Mouse (Mus musculus) inflammation-experienced regulatory T-cells (primary cell): Measurements from ENCODE around the gene Mknk2. TPM values are rescaled to one million over a fixed set of nuclear protein-coding genes. Genes with fewer than 3 reads are reported as not detected.

Source experiments
- polyA plus RNA-seq, 2 experiments: library from polyadenylated mRNA; unstranded; fragments of 100-300 nt; shearing (Covaris generic); gene quantifications; one replicate each; pipeline ENCODE4 v1.2.1; 2017

Mknk2 gene
- 100 to 1,000 TPM; 166 to 167 TPM for polyA plus RNA-seq

DNA sequence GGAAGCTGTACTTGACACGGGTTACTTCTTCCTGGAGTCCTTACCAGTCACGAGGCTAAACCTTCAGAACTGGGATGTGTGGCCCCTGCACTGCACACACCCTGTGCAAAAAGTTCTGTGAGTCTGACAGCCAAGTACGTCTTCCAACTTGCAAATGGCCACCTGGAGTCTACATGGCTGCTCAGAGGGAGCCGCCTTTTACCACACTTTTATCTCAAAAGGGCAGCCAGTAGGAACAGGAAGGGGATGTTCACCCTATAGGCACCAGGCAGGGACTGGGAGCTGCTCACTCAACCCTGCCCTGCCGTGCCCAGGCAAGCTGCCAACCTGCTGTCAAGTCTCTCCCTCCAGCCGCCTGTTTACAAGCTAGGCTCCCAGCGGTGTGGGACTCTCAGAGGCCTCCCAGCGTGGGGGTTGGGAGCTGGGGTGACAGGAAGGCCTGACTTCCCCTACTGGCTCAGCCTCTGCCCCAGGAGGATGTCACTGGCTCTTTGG lies at the start of gene Mknk2:
Gene Mknk2, minus strand, starts transcription at position 171 of the 495 bp plus-strand sequence.

DNA sequence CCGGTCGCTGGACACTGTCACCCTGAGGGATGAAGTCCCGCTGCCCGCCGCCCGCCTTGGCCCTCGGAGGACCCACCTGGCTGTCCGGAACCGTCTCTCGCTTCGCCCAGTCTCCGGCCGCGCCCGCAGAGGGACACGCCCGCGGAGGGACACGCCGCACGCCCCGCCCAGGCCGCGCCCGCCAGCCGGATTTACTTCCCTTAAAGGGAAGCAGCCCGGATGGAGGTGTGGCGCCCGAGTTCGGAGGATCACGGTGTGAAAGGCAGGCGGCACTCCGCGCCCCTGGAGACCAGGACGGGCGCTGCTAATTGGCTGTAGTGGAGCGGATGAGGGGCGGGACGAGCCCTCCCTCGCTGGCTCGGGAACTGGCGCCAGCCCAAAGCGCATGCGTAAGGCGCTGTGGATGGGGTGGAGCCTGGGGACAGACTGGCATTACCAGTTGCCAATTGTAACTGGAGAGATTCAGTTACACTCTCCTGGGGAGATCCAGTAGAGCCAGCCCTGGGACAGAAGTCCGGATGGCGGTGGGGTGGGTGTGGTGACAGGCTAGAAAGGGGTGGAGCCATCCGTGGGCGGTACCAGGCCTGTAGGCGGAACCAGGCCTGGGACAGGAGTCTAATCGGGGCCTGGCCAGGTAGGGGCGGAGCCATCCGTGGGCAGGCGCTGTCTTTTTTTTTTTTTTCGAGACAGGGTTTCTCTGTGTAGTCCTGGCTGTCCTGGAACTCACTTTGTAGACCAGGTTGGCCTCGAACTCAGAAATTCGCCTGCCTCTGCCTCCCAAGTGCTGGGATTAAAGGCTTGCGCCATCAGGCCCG lies 24.0 kb upstream of the Mknk2 start, which contains the start of the genes Mob3a and Izumo4:
Gene Mob3a, minus strand, starts transcription at position 257 of the 815 bp plus-strand sequence.
Gene Izumo4, plus strand, starts transcription at position 464 of the 815 bp plus-strand sequence.

GRCm38 (mm10) chr10:80656863-80657623 lies 20.9 kb downstream of the Mknk2 start, which contains the start of gene Btbd2:
Gene Btbd2, minus strand, starts transcription at chr10:80657071.

GRCm38 (mm10) chr10:80622661-80623456 lies 55.1 kb downstream of the Mknk2 start, which contains the start of gene Csnk1g2:
Gene Csnk1g2, plus strand, starts transcription at chr10:80622838.

Other genes starting within 250 kb of the Mknk2 start
- 100 to 1,000 TPM; 105 to 121 TPM for gene Tcf3, start 244.5 kb downstream of the Mknk2 start, polyA plus RNA-seq
- gene Onecut3, start 183.3 kb downstream of the Mknk2 start, polyA plus RNA-seq: under 1 TPM; 0.05 to 0.23 TPM
- under 1 TPM; 0.06 to 0.73 TPM for gene Atp8b3, start 139.0 kb downstream of the Mknk2 start, polyA plus RNA-seq
- gene Rexo1, start 116.6 kb downstream of the Mknk2 start, polyA plus RNA-seq: 10 to 100 TPM; 49.1 to 59.0 TPM
- 10 to 100 TPM in 1 of 2 experiments, 1 to 10 TPM in 1; 9.0 to 14.4 TPM for gene Klf16, start 100.8 kb downstream of the Mknk2 start, polyA plus RNA-seq
- gene Abhd17a, start 87.8 kb downstream of the Mknk2 start, polyA plus RNA-seq: 100 to 1,000 TPM; 142 to 155 TPM
- 100 to 1,000 TPM; 108 to 122 TPM for gene Scamp4, start 75.2 kb downstream of the Mknk2 start, polyA plus RNA-seq
- gene Adat3, start 75.2 kb downstream of the Mknk2 start, polyA plus RNA-seq: 1 to 10 TPM; 5.9 to 9.2 TPM
- gene Gm49322, start 72.1 kb downstream of the Mknk2 start, polyA plus RNA-seq: 10 to 100 TPM in 1 of 2 experiments, 1 to 10 TPM in 1; 7.1 to 12.4 TPM
- 100 to 1,000 TPM; 291 to 363 TPM for gene Csnk1g2, start 55.3 kb downstream of the Mknk2 start, polyA plus RNA-seq
- gene Btbd2, start 21.0 kb downstream of the Mknk2 start, polyA plus RNA-seq: 10 to 100 TPM; 31.9 to 36.5 TPM
- 100 to 1,000 TPM; 283 to 285 TPM for gene Mob3a, start 23.9 kb upstream of the Mknk2 start, polyA plus RNA-seq
- gene Izumo4, start 24.1 kb upstream of the Mknk2 start, polyA plus RNA-seq: 100 to 1,000 TPM; 131 to 176 TPM
- 10 to 100 TPM; 72.7 to 75.1 TPM for gene Ap3d1, start 64.2 kb upstream of the Mknk2 start, polyA plus RNA-seq
- gene Dot1l, start 77.1 kb upstream of the Mknk2 start, polyA plus RNA-seq: 10 to 100 TPM; 14.5 to 16.0 TPM
- 10 to 100 TPM; 70.1 to 83.3 TPM for gene Sf3a2, start 120.1 kb upstream of the Mknk2 start, polyA plus RNA-seq
- 100 to 1,000 TPM; 257 to 326 TPM for gene Plekhj1, start 120.5 kb upstream of the Mknk2 start, polyA plus RNA-seq
- under 1 TPM in 1 of 2 experiments, not detected in 1; 0.33 TPM for gene Amh, start 127.1 kb upstream of the Mknk2 start, polyA plus RNA-seq
- gene Jsrp1, start 135.4 kb upstream of the Mknk2 start, polyA plus RNA-seq: 1 to 10 TPM in 1 of 2 experiments, not detected in 1; 1.4 TPM
- 1,000 to 10,000 TPM; 1,795 to 1,959 TPM for gene Oaz1, start 148.5 kb upstream of the Mknk2 start, polyA plus RNA-seq
- gene Lingo3, start 165.9 kb upstream of the Mknk2 start, polyA plus RNA-seq: under 1 TPM; 0.14 to 0.66 TPM
- 100 to 1,000 TPM; 146 to 150 TPM for gene Lsm7, start 177.1 kb upstream of the Mknk2 start, polyA plus RNA-seq
- 10 to 100 TPM; 30.1 to 44.5 TPM for gene Sppl2b, start 177.2 kb upstream of the Mknk2 start, polyA plus RNA-seq
- under 1 TPM; 0.07 to 0.61 TPM for gene Tmprss9, start 193.7 kb upstream of the Mknk2 start, polyA plus RNA-seq
- gene Timm13, start 222.9 kb upstream of the Mknk2 start, polyA plus RNA-seq: 100 to 1,000 TPM; 183 to 221 TPM
- gene Lmnb2, start 240.1 kb upstream of the Mknk2 start, polyA plus RNA-seq: 10 to 100 TPM; 17.1 to 18.9 TPM